Mouse (Mus musculus): ENCODE measurements around the gene Ehmt1. TPM values are rescaled to one million over a fixed set of nuclear protein-coding genes. Genes with fewer than 3 reads are reported as not detected.
"Not testable (repeated sequence)": the region's sequence is repeated elsewhere in the genome, so short reads cannot be mapped to it uniquely, and the experiment has no call there.

The Ehmt1 gene
- total and polyA plus RNA-seq, 3 experiments, result 31.9 to 55.8 TPM; not detected in 1

GRCm38 (mm10) chr2:24949421-24950188 lies 30.2 kb upstream of the Ehmt1 start, which contains the start of gene Zmynd19:
TSS of gene Zmynd19 (plus strand) at chr2:24949792.
- no peaks in the 10 kb centered on the region for H3K9me3 ChIP-seq (replicated peaks; ENCODE audit: insufficient read depth, low read length)
- H3K27ac ChIP-seq (ENCODE audit: control insufficient read depth, low read depth, low read length), result peak within 1 kb of the TSS; percentile 58

GRCm38 (mm10) chr2:24944304-24944703 lies 24.9 kb upstream of the Ehmt1 start:
- peak; percentile 67 for DNase-seq (ENCODE audit: low read depth, low spot score)
- H3K9ac ChIP-seq (ENCODE audit: control insufficient read depth, low read depth, low read length, poor library complexity, severe bottlenecking); H3K36me3 ChIP-seq (ENCODE audit: control insufficient read depth in 1 of 2, insufficient read depth in 2 of 2, low read length in 2 of 2); H3K27me3 ChIP-seq (ENCODE audit: control insufficient read depth in 1 of 2, insufficient read depth in 2 of 2, low read length in 2 of 2); H3K4me1 ChIP-seq (ENCODE audit: control insufficient read depth in 1 of 2, insufficient read depth in 2 of 2, low read length in 2 of 2); H3K4me3 ChIP-seq (ENCODE audit: control insufficient read depth in 1 of 2, insufficient read depth in 1 of 2, low read depth in 2 of 2, low read length in 2 of 2); H3K9me3 ChIP-seq (replicated peaks; ENCODE audit: insufficient read depth, low read length); H3K79me2 ChIP-seq (ENCODE audit: control insufficient read depth, insufficient read depth, low read length, poor library complexity); H3K27ac ChIP-seq (ENCODE audit: control insufficient read depth, low read depth, low read length): not testable (repeated sequence)
- TF ChIP-seq CTCF (IDR thresholded peaks at IDR 0.05 in 2 of 3, conservative IDR thresholded peaks at IDR 0.05 in 1 of 3; ENCODE audit: control insufficient read depth in 1 of 3, insufficient read depth in 1 of 3, low read depth in 2 of 3, low read length in 3 of 3, poor library complexity in 1 of 3, severe bottlenecking in 1 of 3) (peak; percentile 26 to 59 (median 36); a peak in 4 of 6 replicates), SMC3 (IDR thresholded peaks at IDR 0.05; ENCODE audit: low read depth, low read length) (peak; percentile 51), RAD21 (IDR thresholded peaks at IDR 0.05; ENCODE audit: low read depth, low read length) (peak; percentile 60), ZC3H11A (IDR thresholded peaks at IDR 0.05; ENCODE audit: low read depth, low read length) (peak; percentile 31; the same call in 1 of the 2 replicates)

More at GRCm38 (mm10) chr2:24949421-24950188, 30.2 kb upstream of the Ehmt1 start, which contains the start of gene Zmynd19:
- peak; percentile 97 for DNase-seq (ENCODE audit: low read depth, low spot score)
- peak within 1 kb of the TSS; percentile 89 for H3K9ac ChIP-seq (ENCODE audit: control insufficient read depth, low read depth, low read length, poor library complexity, severe bottlenecking)
- peaks cover 9 to 25% of the 10 kb centered on the region in 2 experiments for H3K36me3 ChIP-seq (ENCODE audit: control insufficient read depth in 1 of 2, insufficient read depth in 2 of 2, low read length in 2 of 2)
- peak within 1 kb of the TSS; percentile 76 to 95 for H3K4me3 ChIP-seq (ENCODE audit: control insufficient read depth in 1 of 2, insufficient read depth in 1 of 2, low read depth in 2 of 2, low read length in 2 of 2)
- TF ChIP-seq MXI1 (IDR thresholded peaks at IDR 0.05; ENCODE audit: low read depth, low read length) (peak; percentile 86), USF2 (IDR thresholded peaks at IDR 0.05; ENCODE audit: borderline replicate concordance in 1 of 2, insufficient read depth in 1 of 2, low read depth in 1 of 2, low read length in 2 of 2) (no peak), MAFK (IDR thresholded peaks at IDR 0.05; ENCODE audit: borderline replicate concordance, low read depth, low read length) (no peak), HCFC1 (IDR thresholded peaks at IDR 0.05; ENCODE audit: low read depth, low read length) (peak; percentile 80), TBP (IDR thresholded peaks at IDR 0.05; ENCODE audit: low read depth, low read length) (peak; percentile 71), NRF1 (IDR thresholded peaks at IDR 0.05; ENCODE audit: insufficient read depth, low read depth, low read length, poor library complexity, severe bottlenecking) (peak; percentile 100), BHLHE40 (IDR thresholded peaks at IDR 0.05; ENCODE audit: borderline replicate concordance, low read depth, low read length) (peak; percentile 71), MAZ (IDR thresholded peaks at IDR 0.05; ENCODE audit: low read depth, low read length) (no peak), POLR2AphosphoS2 (IDR thresholded peaks at IDR 0.05; ENCODE audit: low read length) (peak; percentile 27; the same call in 1 of the 2 replicates), NELFE (IDR thresholded peaks at IDR 0.05; ENCODE audit: low read depth, low read length) (peak; percentile 71), SIN3A (IDR thresholded peaks at IDR 0.05; ENCODE audit: low read length) (peak; percentile 93), POLR2AphosphoS5 (IDR thresholded peaks at IDR 0.05; ENCODE audit: borderline replicate concordance, low read depth, low read length) (no peak), POLR2A (IDR thresholded peaks at IDR 0.05; ENCODE audit: control insufficient read depth in 1 of 2, insufficient read depth in 1 of 2, low read depth in 1 of 2, low read length in 2 of 2, poor library complexity in 1 of 2) (peak; percentile 58 to 76; a peak in 3 of 4 replicates), MAX (IDR thresholded peaks at IDR 0.05; ENCODE audit: low read length) (peak; percentile 58), E2F4 (IDR thresholded peaks at IDR 0.05; ENCODE audit: borderline replicate concordance, low read depth, low read length) (peak; percentile 90; the same call in 1 of the 2 replicates), TAL1 (IDR thresholded peaks at IDR 0.05; ENCODE audit: low read length) (no peak), UBTF (IDR thresholded peaks at IDR 0.05; ENCODE audit: borderline replicate concordance, insufficient read depth, low read depth, low read length) (0 out of 2 replicates have a peak, but pooled peaks have one; percentile 14)
- H3K27me3 ChIP-seq (ENCODE audit: control insufficient read depth in 1 of 2, insufficient read depth in 2 of 2, low read length in 2 of 2), result no peaks in the 10 kb centered on the region
- peaks cover 27% of the 10 kb centered on the region for H3K79me2 ChIP-seq (ENCODE audit: control insufficient read depth, insufficient read depth, low read length, poor library complexity)
- H3K4me1 ChIP-seq (ENCODE audit: control insufficient read depth in 1 of 2, insufficient read depth in 2 of 2, low read length in 2 of 2), result peaks cover 14 to 25% of the 10 kb centered on the region in 2 experiments

All from MEL (cell line).